Mouse (Mus musculus): ENCODE data around the gene Glt6d1. TPM values are rescaled to one million over a fixed set of nuclear protein-coding genes. Genes with fewer than 3 reads are reported as not detected.

Glt6d1 gene
- total and polyA plus RNA-seq, 3 experiments, result not detected

DNA sequence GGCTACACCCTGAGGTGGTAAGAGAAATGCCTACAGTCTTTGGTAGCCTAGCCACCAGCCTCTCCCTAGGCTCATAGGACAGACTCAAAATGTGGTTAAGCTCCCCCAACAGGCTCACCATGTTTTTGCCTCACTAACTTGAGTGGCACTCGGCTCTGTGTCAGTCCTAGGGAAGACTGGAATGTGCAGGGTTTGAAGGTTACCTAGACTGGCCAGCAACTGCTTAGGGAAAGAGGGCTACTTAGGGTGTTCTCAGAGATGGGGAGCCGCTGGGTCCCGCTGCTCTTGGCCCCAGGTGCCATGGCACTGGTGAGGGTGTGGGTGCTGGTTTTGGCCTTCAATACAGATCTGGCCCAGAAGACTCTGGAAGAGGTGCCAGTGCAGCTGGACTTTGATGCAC, 33.7 kb downstream of the Glt6d1 start, which contains the start of gene Gm13539:
Gene Gm13539, plus strand, starts transcription at position 301 of the 400 bp plus-strand sequence.
- TF ChIP-seq MEF2A (IDR thresholded peaks at IDR 0.05; ENCODE audit: extremely low read depth, insufficient replicate concordance, low read depth, low read length, poor library complexity, severe bottlenecking), result no peak
- no peak for TF ChIP-seq E2F4 (IDR thresholded peaks at IDR 0.05; ENCODE audit: borderline replicate concordance, low read depth, low read length)
- TF ChIP-seq HCFC1 (IDR thresholded peaks at IDR 0.05; ENCODE audit: low read depth, low read length), result no peak
- TF ChIP-seq MYB (IDR thresholded peaks at IDR 0.05; ENCODE audit: low read depth, low read length), result no peak
- TF ChIP-seq POLR2AphosphoS5 (IDR thresholded peaks at IDR 0.05; ENCODE audit: borderline replicate concordance, low read depth, low read length), result no peak
- TF ChIP-seq USF1 (IDR thresholded peaks at IDR 0.05; ENCODE audit: low read depth, low read length), result no peak
- TF ChIP-seq ZKSCAN1 (IDR thresholded peaks at IDR 0.05; ENCODE audit: low read depth, low read length), result no peak
- no peak for TF ChIP-seq RCOR1 (IDR thresholded peaks at IDR 0.05; ENCODE audit: low read depth, low read length)
- no peak for TF ChIP-seq GABPA (IDR thresholded peaks at IDR 0.05; ENCODE audit: low read depth, low read length)
- TF ChIP-seq NRF1 (IDR thresholded peaks at IDR 0.05; ENCODE audit: insufficient read depth, low read depth, low read length, poor library complexity, severe bottlenecking), result no peak
- no peak for TF ChIP-seq JUND (IDR thresholded peaks at IDR 0.05; ENCODE audit: low read depth, low read length)
- TF ChIP-seq ETS1 (IDR thresholded peaks at IDR 0.05; ENCODE audit: low read depth, low read length), result no peak
- Histone ChIP-seq H3K4me3 (ENCODE audit: control insufficient read depth in 1 of 2, insufficient read depth in 1 of 2, low read depth in 2 of 2, low read length in 2 of 2) (no peak within 1 kb of the TSS), H3K9ac (ENCODE audit: control insufficient read depth, low read depth, low read length, poor library complexity, severe bottlenecking) (no peak within 1 kb of the TSS), H3K36me3 (ENCODE audit: control insufficient read depth in 1 of 2, insufficient read depth in 2 of 2, low read length in 2 of 2) (no peaks in the 10 kb centered on the region), H3K9me3 (replicated peaks; ENCODE audit: insufficient read depth, low read length) (no peaks in the 10 kb centered on the region), H3K27me3 (ENCODE audit: control insufficient read depth in 1 of 2, insufficient read depth in 2 of 2, low read length in 2 of 2) (peaks cover 0 to 3% of the 10 kb centered on the region in 2 experiments; a peak in 1 of 4 replicates), H3K27ac (ENCODE audit: control insufficient read depth, low read depth, low read length) (no peak within 1 kb of the TSS), H3K79me2 (ENCODE audit: control insufficient read depth, insufficient read depth, low read length, poor library complexity) (no peaks in the 10 kb centered on the region), H3K4me1 (ENCODE audit: control insufficient read depth in 1 of 2, insufficient read depth in 2 of 2, low read length in 2 of 2) (no peaks in the 10 kb centered on the region)
- DNase-seq (ENCODE audit: low read depth, low spot score), result no peak

DNA sequence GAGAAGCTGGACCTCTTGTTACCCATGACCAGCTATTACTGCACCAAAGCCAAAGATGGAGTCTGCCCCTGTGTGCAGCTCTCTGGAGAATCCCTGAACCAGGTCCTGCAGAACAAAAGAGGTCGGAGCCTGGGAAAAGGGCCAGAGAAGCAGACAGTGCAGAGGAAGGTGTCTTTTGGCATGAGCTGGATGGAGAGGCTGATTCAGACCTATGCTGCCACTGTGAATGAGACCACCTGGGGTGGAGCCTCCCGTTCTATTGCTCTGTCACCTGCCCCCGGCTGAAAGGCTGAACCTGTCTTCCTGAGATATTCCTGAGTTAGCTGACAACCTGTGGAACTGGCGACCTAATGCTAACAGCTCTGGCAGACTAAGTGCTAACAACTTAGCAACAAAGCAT, 34.7 kb downstream of the Glt6d1 start:
- Histone ChIP-seq H3K79me2 (ENCODE audit: control insufficient read depth, insufficient read depth, low read length, poor library complexity) (no peaks in the 10 kb centered on the region), H3K4me1 (ENCODE audit: control insufficient read depth in 1 of 2, insufficient read depth in 2 of 2, low read length in 2 of 2) (no peaks in the 10 kb centered on the region), H3K9me3 (replicated peaks; ENCODE audit: insufficient read depth, low read length) (no peaks in the 10 kb centered on the region), H3K27ac (ENCODE audit: control insufficient read depth, low read depth, low read length) (no peak overlapping the region), H3K27me3 (ENCODE audit: control insufficient read depth in 1 of 2, insufficient read depth in 2 of 2, low read length in 2 of 2) (no peaks in the 10 kb centered on the region; a peak in 1 of 4 replicates), H3K9ac (ENCODE audit: control insufficient read depth, low read depth, low read length, poor library complexity, severe bottlenecking) (no peak overlapping the region), H3K4me3 (ENCODE audit: control insufficient read depth in 1 of 2, insufficient read depth in 1 of 2, low read depth in 2 of 2, low read length in 2 of 2) (no peak overlapping the region), H3K36me3 (ENCODE audit: control insufficient read depth in 1 of 2, insufficient read depth in 2 of 2, low read length in 2 of 2) (no peaks in the 10 kb centered on the region)
- TF ChIP-seq ZKSCAN1 (IDR thresholded peaks at IDR 0.05; ENCODE audit: low read depth, low read length) (no peak), JUND (IDR thresholded peaks at IDR 0.05; ENCODE audit: low read depth, low read length) (no peak)
- DNase-seq (ENCODE audit: low read depth, low spot score), result no peak

DNA sequence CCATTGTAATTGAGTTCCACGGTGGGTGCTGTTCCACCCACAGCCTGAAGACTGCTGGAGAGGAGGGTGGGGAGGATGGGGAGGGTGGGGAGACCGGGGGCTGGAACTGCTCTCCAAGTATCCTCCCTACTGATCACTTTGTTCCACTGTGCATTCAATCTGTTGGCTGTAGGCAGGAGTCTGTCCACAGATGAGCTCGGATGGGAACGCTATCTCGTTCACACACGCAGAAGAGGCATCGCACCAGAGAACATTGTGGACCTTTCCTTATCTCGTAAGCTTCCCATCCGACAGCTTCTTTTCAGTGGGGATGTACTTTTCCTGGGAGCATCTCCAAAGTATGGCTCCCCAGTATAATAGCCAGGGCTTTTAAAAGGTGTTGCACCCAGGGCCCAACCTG, 36.6 kb downstream of the Glt6d1 start:
- DNase-seq (ENCODE audit: low read depth, low spot score), result no peak
- no peak for TF ChIP-seq RCOR1 (IDR thresholded peaks at IDR 0.05; ENCODE audit: low read depth, low read length)
- TF ChIP-seq CTCF (IDR thresholded peaks at IDR 0.05 in 2 of 3, conservative IDR thresholded peaks at IDR 0.05 in 1 of 3; ENCODE audit: control insufficient read depth in 1 of 3, insufficient read depth in 1 of 3, low read depth in 2 of 3, low read length in 3 of 3, poor library complexity in 1 of 3, severe bottlenecking in 1 of 3), result no peak
- TF ChIP-seq TCF12 (IDR thresholded peaks at IDR 0.05; ENCODE audit: low read depth, low read length), result no peak
- no peak for TF ChIP-seq GATA1 (IDR thresholded peaks at IDR 0.05; ENCODE audit: low read depth, low read length)
- TF ChIP-seq BHLHE40 (IDR thresholded peaks at IDR 0.05; ENCODE audit: borderline replicate concordance, low read depth, low read length), result no peak
- TF ChIP-seq ZKSCAN1 (IDR thresholded peaks at IDR 0.05; ENCODE audit: low read depth, low read length), result no peak
- TF ChIP-seq MAFK (IDR thresholded peaks at IDR 0.05; ENCODE audit: borderline replicate concordance, low read depth, low read length), result no peak
- no peak for TF ChIP-seq UBTF (IDR thresholded peaks at IDR 0.05; ENCODE audit: borderline replicate concordance, insufficient read depth, low read depth, low read length)
- TF ChIP-seq HCFC1 (IDR thresholded peaks at IDR 0.05; ENCODE audit: low read depth, low read length), result no peak
- no peak for TF ChIP-seq POLR2AphosphoS2 (IDR thresholded peaks at IDR 0.05; ENCODE audit: low read length)
- TF ChIP-seq SIN3A (IDR thresholded peaks at IDR 0.05; ENCODE audit: low read length), result no peak
- TF ChIP-seq SMC3 (IDR thresholded peaks at IDR 0.05; ENCODE audit: low read depth, low read length), result no peak
- no peak for TF ChIP-seq ELF1 (IDR thresholded peaks at IDR 0.05; ENCODE audit: low read depth, low read length)
- TF ChIP-seq TAL1 (IDR thresholded peaks at IDR 0.05; ENCODE audit: low read length), result no peak
- TF ChIP-seq E2F4 (IDR thresholded peaks at IDR 0.05; ENCODE audit: borderline replicate concordance, low read depth, low read length), result no peak
- TF ChIP-seq ZC3H11A (IDR thresholded peaks at IDR 0.05; ENCODE audit: low read depth, low read length), result no peak
- H3K9me3 ChIP-seq (replicated peaks; ENCODE audit: insufficient read depth, low read length), result no peaks in the 10 kb centered on the region

More for the DNA sequence above, 36.6 kb downstream of the Glt6d1 start:
- no peaks in the 10 kb centered on the region for H3K4me1 ChIP-seq (ENCODE audit: control insufficient read depth in 1 of 2, insufficient read depth in 2 of 2, low read length in 2 of 2)
- no peaks in the 10 kb centered on the region for H3K79me2 ChIP-seq (ENCODE audit: control insufficient read depth, insufficient read depth, low read length, poor library complexity)
- H3K27ac ChIP-seq (ENCODE audit: control insufficient read depth, low read depth, low read length), result no peak overlapping the region
- H3K36me3 ChIP-seq (ENCODE audit: control insufficient read depth in 1 of 2, insufficient read depth in 2 of 2, low read length in 2 of 2), result no peaks in the 10 kb centered on the region
- H3K27me3 ChIP-seq (ENCODE audit: control insufficient read depth in 1 of 2, insufficient read depth in 2 of 2, low read length in 2 of 2), result no peaks in the 10 kb centered on the region; a peak in 1 of 4 replicates
- no peak overlapping the region for H3K9ac ChIP-seq (ENCODE audit: control insufficient read depth, low read depth, low read length, poor library complexity, severe bottlenecking)
- H3K4me3 ChIP-seq (ENCODE audit: control insufficient read depth in 1 of 2, insufficient read depth in 1 of 2, low read depth in 2 of 2, low read length in 2 of 2), result no peak overlapping the region

All from MEL (cell line).